Mouse (Mus musculus): Measurements from ENCODE around the gene Letm1.

GRCm38 (mm10) chr5:33803337-33803736, 20.7 kb upstream of the Letm1 start:
- TF ChIP-seq POLR2A (IDR thresholded peaks at IDR 0.05; ENCODE audit: low read depth, low read length) (no peak), CTCF (IDR thresholded peaks at IDR 0.05; ENCODE audit: extremely low read depth, insufficient read length, insufficient replicate concordance, low read depth, low read length) (no peak)
